Mouse (Mus musculus): ENCODE data around the gene Mecp2. TPM values are rescaled to one million over a fixed set of nuclear protein-coding genes. Genes with fewer than 3 reads are reported as not detected.
A peak's percentile ranks its signal among the peaks of the same experiment; 100 is the strongest.
"Not testable (repeated sequence)": the region's sequence is repeated elsewhere in the genome, so short reads cannot be mapped to it uniquely, and the experiment has no call there.

The Mecp2 gene
- 30.7 and 34.0 TPM in 2 replicates for polyA plus RNA-seq (2012; rRNA removed)

DNA sequence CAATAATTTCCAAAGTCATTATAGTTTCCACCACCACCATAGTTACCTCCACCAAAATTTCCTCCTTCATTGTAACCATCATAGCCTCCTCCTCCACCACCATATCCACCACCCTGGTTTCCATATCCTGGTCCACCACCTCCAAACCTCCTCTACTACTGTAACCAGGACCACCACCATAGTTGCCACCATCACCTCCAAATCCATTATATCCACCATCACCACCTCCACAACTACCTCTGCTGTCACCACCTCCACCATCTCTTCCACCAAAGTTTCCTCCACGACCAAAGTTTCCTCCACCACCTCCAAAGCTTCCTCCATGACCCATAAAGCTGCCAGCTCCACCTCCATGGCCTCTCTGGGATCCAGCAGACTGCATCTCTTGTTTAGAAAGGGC is at the start of gene Mecp2:
TSS of gene Mecp2 (minus strand) at position 101 of the 400 bp plus-strand sequence.
- H3K27ac ChIP-seq (ENCODE audit: insufficient read depth, low read length); H3K4me1 ChIP-seq (ENCODE audit: control insufficient read depth, insufficient read depth, low read length); H3K27me3 ChIP-seq (ENCODE audit: control insufficient read depth, insufficient read depth, low read length); DNase-seq; H3K4me3 ChIP-seq (replicated peaks; ENCODE audit: insufficient read depth, low read depth, low read length): not testable (repeated sequence)
- 31% methylated on average over 1 of the region's 1 CpGs for WGBS

- WGBS: 86% methylated on average over 17 of the region's 17 CpGs
- DNase-seq: no peak
- no peaks in the 10 kb centered on the region for H3K27me3 ChIP-seq (ENCODE audit: control insufficient read depth, insufficient read depth, low read length)
- TF ChIP-seq CTCF (IDR thresholded peaks at IDR 0.05; ENCODE audit: borderline replicate concordance, insufficient read depth, low read depth, low read length): no peak
- TF ChIP-seq POLR2A (IDR thresholded peaks at IDR 0.05; ENCODE audit: borderline replicate concordance, insufficient read depth, low read length): no peak
- H3K4me3 ChIP-seq (replicated peaks; ENCODE audit: insufficient read depth, low read depth, low read length): no peak within 1 kb of the TSS
- no peaks in the 10 kb centered on the region for H3K4me1 ChIP-seq (ENCODE audit: control insufficient read depth, insufficient read depth, low read length)
- no peak within 1 kb of the TSS for H3K27ac ChIP-seq (ENCODE audit: insufficient read depth, low read length)
These were observed 41.8 kb upstream of the Mecp2 start, which contains the start of gene Tktl1 for GRCm38 (mm10) chrX:74176959-74177358. Gene Tktl1 (plus strand): TSS chrX:74177259.

DNA sequence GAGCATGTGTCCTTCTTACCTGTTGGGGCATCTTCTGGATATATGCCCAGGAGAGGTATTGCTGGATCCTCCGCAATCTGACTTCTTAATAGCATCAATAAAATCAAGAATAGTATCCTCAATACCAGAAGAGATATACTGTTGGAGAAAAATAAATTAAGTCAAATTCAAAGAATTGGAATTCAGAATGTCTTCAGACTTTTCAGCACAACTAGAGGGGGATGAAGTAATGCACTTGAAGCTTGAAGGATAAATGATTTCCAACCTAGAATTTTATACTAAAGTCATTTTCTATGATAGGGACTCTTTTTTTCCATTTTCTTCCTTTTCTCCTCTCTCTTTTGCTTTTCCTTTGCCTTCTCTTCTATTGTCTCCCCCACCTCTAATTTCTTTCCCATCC is 32.6 kb upstream of the Mecp2 start, which contains the start of gene Tex28:
TSS of gene Tex28 (minus strand) at position 101 of the 400 bp plus-strand sequence.
- WGBS: 100% methylated on average over 1 of the region's 1 CpGs
- no peaks in the 10 kb centered on the region for H3K27me3 ChIP-seq (ENCODE audit: control insufficient read depth, insufficient read depth, low read length)
- TF ChIP-seq POLR2A (IDR thresholded peaks at IDR 0.05; ENCODE audit: borderline replicate concordance, insufficient read depth, low read length) (no peak), CTCF (IDR thresholded peaks at IDR 0.05; ENCODE audit: borderline replicate concordance, insufficient read depth, low read depth, low read length) (no peak)
- no peak within 1 kb of the TSS for H3K4me3 ChIP-seq (replicated peaks; ENCODE audit: insufficient read depth, low read depth, low read length)
- H3K27ac ChIP-seq (ENCODE audit: insufficient read depth, low read length): no peak within 1 kb of the TSS
- H3K4me1 ChIP-seq (ENCODE audit: control insufficient read depth, insufficient read depth, low read length): no peaks in the 10 kb centered on the region
- DNase-seq: no peak

DNA sequence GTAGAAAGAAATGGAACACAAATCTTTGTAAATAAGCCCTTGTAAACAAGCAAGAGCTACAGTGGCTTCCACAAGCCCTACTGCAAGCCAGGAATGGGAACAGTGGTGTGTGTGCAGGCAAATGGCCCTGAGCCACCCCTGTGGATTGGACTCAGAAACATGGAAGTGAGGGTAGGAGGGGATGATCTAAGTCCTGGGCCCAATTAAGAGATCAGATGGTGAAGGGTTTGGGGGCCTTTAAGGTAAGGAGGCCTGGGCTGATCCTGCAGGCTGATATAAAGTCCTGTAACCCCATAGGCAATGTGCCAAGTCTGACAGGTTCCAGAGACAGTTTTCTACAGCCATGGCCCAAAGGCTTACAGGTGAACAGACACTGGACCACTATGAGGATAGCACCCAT is 8.0 kb downstream of the Mecp2 start, which contains the start of gene Opn1mw:
TSS of gene Opn1mw (plus strand) at position 301 of the 400 bp plus-strand sequence.
- Histone ChIP-seq H3K27ac (ENCODE audit: insufficient read depth, low read length) (no peak within 1 kb of the TSS), H3K27me3 (ENCODE audit: control insufficient read depth, insufficient read depth, low read length) (no peaks in the 10 kb centered on the region), H3K4me3 (replicated peaks; ENCODE audit: insufficient read depth, low read depth, low read length) (no peak within 1 kb of the TSS), H3K4me1 (ENCODE audit: control insufficient read depth, insufficient read depth, low read length) (no peaks in the 10 kb centered on the region)
- no peak for TF ChIP-seq CTCF (IDR thresholded peaks at IDR 0.05; ENCODE audit: borderline replicate concordance, insufficient read depth, low read depth, low read length)
- no peak for TF ChIP-seq POLR2A (IDR thresholded peaks at IDR 0.05; ENCODE audit: borderline replicate concordance, insufficient read depth, low read length)
- no peak for DNase-seq

- 56% methylated on average over 2 of the region's 2 CpGs for WGBS
- Histone ChIP-seq H3K4me1 (ENCODE audit: control insufficient read depth, insufficient read depth, low read length) (no peaks in the 10 kb centered on the region), H3K4me3 (replicated peaks; ENCODE audit: insufficient read depth, low read depth, low read length) (no peak overlapping the region), H3K27ac (ENCODE audit: insufficient read depth, low read length) (no peak overlapping the region), H3K27me3 (ENCODE audit: control insufficient read depth, insufficient read depth, low read length) (no peaks in the 10 kb centered on the region)
- TF ChIP-seq POLR2A (IDR thresholded peaks at IDR 0.05; ENCODE audit: borderline replicate concordance, insufficient read depth, low read length) (no peak), CTCF (IDR thresholded peaks at IDR 0.05; ENCODE audit: borderline replicate concordance, insufficient read depth, low read depth, low read length) (no peak)
- no peak for DNase-seq
These were observed 10.2 kb downstream of the Mecp2 start for GRCm38 (mm10) chrX:74124975-74125374.

DNA sequence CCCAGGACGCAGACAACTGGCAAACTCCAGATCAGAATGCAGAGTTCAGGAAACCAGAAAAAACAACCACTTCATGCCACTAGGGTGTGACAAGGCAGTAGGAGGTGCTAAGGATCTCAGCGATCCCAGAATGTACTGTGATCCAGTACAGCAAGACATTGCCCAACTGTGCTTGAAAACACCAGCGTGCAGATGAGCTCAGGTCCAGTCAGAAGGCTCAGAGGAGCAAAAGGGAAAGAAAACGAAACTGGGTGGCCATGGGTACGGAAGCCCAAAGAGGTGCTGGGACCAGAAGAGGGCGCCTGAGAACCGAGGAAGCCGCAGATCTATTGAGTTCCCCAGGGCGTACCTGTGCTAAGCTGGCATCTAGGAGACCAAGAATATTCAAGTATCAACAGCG is 19.7 kb downstream of the Mecp2 start:
- H3K4me1 ChIP-seq (ENCODE audit: control insufficient read depth, insufficient read depth, low read length): no peaks in the 10 kb centered on the region
- TF ChIP-seq POLR2A (IDR thresholded peaks at IDR 0.05; ENCODE audit: borderline replicate concordance, insufficient read depth, low read length): no peak
- peak; percentile 58 for TF ChIP-seq CTCF (IDR thresholded peaks at IDR 0.05; ENCODE audit: borderline replicate concordance, insufficient read depth, low read depth, low read length)
- DNase-seq: peak; percentile 71 to 72
- WGBS: 8% methylated on average over 10 of the region's 10 CpGs
- no peaks in the 10 kb centered on the region for H3K27me3 ChIP-seq (ENCODE audit: control insufficient read depth, insufficient read depth, low read length)
- H3K4me3 ChIP-seq (replicated peaks; ENCODE audit: insufficient read depth, low read depth, low read length): peak overlapping the region; percentile 56
- no peak overlapping the region for H3K27ac ChIP-seq (ENCODE audit: insufficient read depth, low read length)

GRCm38 (mm10) chrX:74114036-74114435 is 21.1 kb downstream of the Mecp2 start:
- H3K4me3 ChIP-seq (replicated peaks; ENCODE audit: insufficient read depth, low read depth, low read length): no peak overlapping the region
- no peak for TF ChIP-seq POLR2A (IDR thresholded peaks at IDR 0.05; ENCODE audit: borderline replicate concordance, insufficient read depth, low read length)
- TF ChIP-seq CTCF (IDR thresholded peaks at IDR 0.05; ENCODE audit: borderline replicate concordance, insufficient read depth, low read depth, low read length): no peak
- no peaks in the 10 kb centered on the region for H3K27me3 ChIP-seq (ENCODE audit: control insufficient read depth, insufficient read depth, low read length)
- DNase-seq: no peak
- no peak overlapping the region for H3K27ac ChIP-seq (ENCODE audit: insufficient read depth, low read length)
- no peaks in the 10 kb centered on the region for H3K4me1 ChIP-seq (ENCODE audit: control insufficient read depth, insufficient read depth, low read length)

- WGBS: 27% methylated on average over 3 of the region's 3 CpGs
- TF ChIP-seq POLR2A (IDR thresholded peaks at IDR 0.05; ENCODE audit: borderline replicate concordance, insufficient read depth, low read length) (no peak), CTCF (IDR thresholded peaks at IDR 0.05; ENCODE audit: borderline replicate concordance, insufficient read depth, low read depth, low read length) (no peak)
- no peaks in the 10 kb centered on the region for H3K4me1 ChIP-seq (ENCODE audit: control insufficient read depth, insufficient read depth, low read length)
- no peak overlapping the region for H3K27ac ChIP-seq (ENCODE audit: insufficient read depth, low read length)
- DNase-seq: no peak
- no peak overlapping the region for H3K4me3 ChIP-seq (replicated peaks; ENCODE audit: insufficient read depth, low read depth, low read length)
- no peaks in the 10 kb centered on the region for H3K27me3 ChIP-seq (ENCODE audit: control insufficient read depth, insufficient read depth, low read length)
These were observed 26.4 kb downstream of the Mecp2 start for GRCm38 (mm10) chrX:74108747-74109146.

Data from cerebellum, adult 2 months (tissue).